Mouse (Mus musculus) CH12.LX (cell line): ENCODE measurements at regions not wholly inside any gene's neighbourhood (a gene's known extent, or its start where the extent isn't known, plus 50 kb on each side); places are given as distances from the start of the nearest gene placed in this dataset.

Experiments
- DNase-seq: peaks from one replicate; pipeline ENCODE4 v3.0.0-alpha.2; 2013; ENCODE audit errors: extremely low read depth
- H3K27ac ChIP-seq: 2 replicates; pipeline ENCODE4 v1.5.1; 2012; ENCODE audit warnings: low read depth, mild to moderate bottlenecking, control low read depth, moderate library complexity; ENCODE audit not compliant: insufficient read depth
- H3K27me3 ChIP-seq: replicated peaks from 2 replicates; pipeline ENCODE3; 2012; ENCODE audit warnings: inconsistent platforms
- H3K36me3 ChIP-seq, 2 experiments: replicated peaks in 1 of 2; 2 replicates each; pipeline versions ENCODE3 to v1.6.1; 2012; ENCODE audit warnings: inconsistent platforms in 1 of 2, low read length in 1 of 2, mild to moderate bottlenecking in 1 of 2, mixed read lengths in 1 of 2, moderate library complexity in 1 of 2; ENCODE audit not compliant: control insufficient read depth in 1 of 2, insufficient read depth in 1 of 2
- H3K4me1 ChIP-seq, 2 experiments: 2 replicates each; pipeline ENCODE4 v1.6.1; 2012; ENCODE audit warnings: inconsistent platforms in 1 of 2, moderate library complexity in 1 of 2; ENCODE audit not compliant: insufficient read depth in 2 of 2, control insufficient read depth in 1 of 2
- H3K4me2 ChIP-seq: 2 replicates; pipeline ENCODE4 v1.6.1; 2012; ENCODE audit warnings: low read depth, mild to moderate bottlenecking, control low read depth; ENCODE audit not compliant: poor library complexity, insufficient read depth, severe bottlenecking
- H3K4me3 ChIP-seq, 3 experiments: fragments of 150-350 bp in 1 of 3; sonication (generic) in 1 of 3; replicated peaks in 1 of 3; 2 replicates each; pipeline versions ENCODE3 to v1.5.1; 2011 to 2012; ENCODE audit warnings: low read depth in 2 of 3, low read length in 2 of 3, mild to moderate bottlenecking in 2 of 3, moderate library complexity in 2 of 3, control low read depth in 1 of 3, improper control_type of control experiment in 1 of 3, inconsistent platforms in 1 of 3, mixed read lengths in 1 of 3; ENCODE audit not compliant: poor library complexity in 1 of 3
- H3K79me2 ChIP-seq: replicated peaks from 2 replicates; pipeline ENCODE4 v1.6.1; 2012; ENCODE audit warnings: mild to moderate bottlenecking, moderate library complexity; ENCODE audit not compliant: control insufficient read depth, poor library complexity, insufficient read depth, severe bottlenecking; ENCODE audit errors: extremely low read depth
- H3K9ac ChIP-seq: 2 replicates; pipeline ENCODE4 v1.6.1; 2012; ENCODE audit warnings: low read depth, mild to moderate bottlenecking, control low read depth, moderate library complexity; ENCODE audit not compliant: insufficient read depth
- H3K9me3 ChIP-seq: replicated peaks from 2 replicates; pipeline ENCODE3; 2012; ENCODE audit warnings: low read length, inconsistent platforms, mixed read lengths
- CTCF ChIP-seq, 2 experiments: IDR thresholded peaks in 1 of 2; conservative IDR thresholded peaks in 1 of 2; 2 replicates each; pipeline ENCODE4 v1.5.1; 2011 to 2012; ENCODE audit warnings: low read depth in 2 of 2, low read length in 2 of 2, improper control_type of control experiment in 1 of 2, inconsistent platforms in 1 of 2, mild to moderate bottlenecking in 1 of 2, moderate library complexity in 1 of 2
- ELF1 ChIP-seq: IDR thresholded peaks from 2 replicates; pipeline ENCODE4 v1.6.1; 2014; ENCODE audit warnings: low read depth, mild to moderate bottlenecking, inconsistent platforms, low read length, improper control_type of control experiment
- KAT2A ChIP-seq: IDR thresholded peaks from 2 replicates; pipeline ENCODE4 v1.6.1; 2012; ENCODE audit warnings: low read length, improper control_type of control experiment, inconsistent platforms; ENCODE audit not compliant: insufficient replicate concordance
- MAFK ChIP-seq: IDR thresholded peaks from 2 replicates; pipeline ENCODE4 v1.6.1; 2011; ENCODE audit warnings: low read length, improper control_type of control experiment; ENCODE audit not compliant: insufficient replicate concordance
- MAZ ChIP-seq: IDR thresholded peaks from 2 replicates; pipeline ENCODE4 v1.6.1; 2012; ENCODE audit warnings: low read depth, mild to moderate bottlenecking, inconsistent platforms, low read length, improper control_type of control experiment, moderate library complexity
- MXI1 ChIP-seq: IDR thresholded peaks from 2 replicates; pipeline ENCODE4 v1.6.1; 2011; ENCODE audit warnings: mild to moderate bottlenecking, low read depth, low read length, improper control_type of control experiment
- MYC ChIP-seq: IDR thresholded peaks from 2 replicates; pipeline ENCODE4 v1.6.1; 2011; ENCODE audit warnings: low read depth, mild to moderate bottlenecking, improper control_type of control experiment, low read length
- NELFE ChIP-seq: IDR thresholded peaks from 2 replicates; pipeline ENCODE4 v1.6.1; 2011; ENCODE audit warnings: low read depth, low read length, improper control_type of control experiment
- NRF1 ChIP-seq: IDR thresholded peaks from 2 replicates; pipeline ENCODE4 v1.6.1; 2014; ENCODE audit warnings: low read depth, mild to moderate bottlenecking, inconsistent platforms, low read length, improper control_type of control experiment, moderate library complexity
- POLR2AphosphoS2 ChIP-seq: IDR thresholded peaks from 2 replicates; pipeline ENCODE4 v1.6.1; 2011; ENCODE audit warnings: low read depth, low read length, improper control_type of control experiment
- SMC3 ChIP-seq: IDR thresholded peaks from 2 replicates; pipeline ENCODE4 v1.6.1; 2011; ENCODE audit warnings: low read depth, low read length, improper control_type of control experiment
- USF2 ChIP-seq: conservative IDR thresholded peaks from 2 replicates; pipeline ENCODE4 v1.6.1; 2011; ENCODE audit warnings: low read depth, low read length, improper control_type of control experiment
- ZMIZ1 ChIP-seq: IDR thresholded peaks from 2 replicates; pipeline ENCODE4 v1.6.1; 2012; ENCODE audit warnings: low read depth, mild to moderate bottlenecking, inconsistent platforms, low read length, improper control_type of control experiment
- dilution Hi-C: fragments of 300-500 bp; cut with MboI; formaldehyde crosslinking; loops from 2 replicates; pipeline ENCODE4 v1.14.3; 2020; ENCODE audit warnings: low sequenced_read_pairs; ENCODE audit not compliant: extremely low pct_unique_long_range_greater_than_20kb, extremely low pct_ligation_motif_present
- in situ Hi-C: fragments of 300-500 bp; cut with MboI; formaldehyde crosslinking; loops from 3 replicates; pipeline ENCODE4 v1.14.3; 2019; ENCODE audit warnings: low sequenced_read_pairs, low pct_ligation_motif_present, low pct_unique_long_range_greater_than_20kb, mixed read lengths

DNA sequence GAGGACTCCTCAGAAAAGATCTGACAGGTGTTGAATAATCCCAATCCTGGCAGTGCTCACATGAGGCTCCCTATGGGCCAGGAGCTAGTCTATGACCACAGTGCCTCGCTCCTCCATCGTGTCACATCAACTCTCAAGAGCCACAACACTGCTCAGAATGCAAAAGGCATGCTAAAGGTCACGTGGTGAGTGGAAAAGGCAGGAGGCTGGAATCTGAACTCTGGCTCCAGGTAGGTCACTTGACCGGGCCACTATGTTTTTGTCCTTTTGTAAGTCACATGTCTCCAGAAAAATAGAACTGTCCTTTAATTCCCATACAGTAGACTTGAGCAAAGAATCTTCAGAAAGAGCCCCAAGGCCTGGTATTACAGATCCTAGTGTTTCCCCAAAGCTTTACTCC, 229.3 kb downstream of the Gm12728 start:
- in situ Hi-C loops = no loop called here
- dilution Hi-C loops = no loop called here
- no peak overlapping the region for H3K9ac ChIP-seq

DNA sequence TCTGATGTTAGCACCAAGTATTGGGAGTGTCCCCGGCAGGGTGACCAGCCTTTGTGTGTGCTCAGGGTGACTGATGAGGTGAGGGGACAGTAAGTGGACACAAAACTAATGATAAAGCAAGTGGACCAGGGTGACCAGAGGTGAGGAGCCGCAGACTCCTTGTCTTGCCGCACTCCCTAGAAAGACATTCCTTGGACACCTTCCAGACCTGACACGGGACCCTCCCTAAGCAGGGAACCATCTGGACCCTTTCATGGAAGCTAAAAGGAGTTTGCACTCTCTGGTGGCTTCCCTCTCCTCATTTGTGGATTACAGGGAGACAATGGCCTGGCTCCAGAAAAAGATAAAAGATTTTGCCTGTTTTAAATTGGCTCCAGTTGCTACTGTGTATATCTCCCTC, 230.7 kb downstream of the Gm12728 start:
- Histone ChIP-seq H3K4me1 (no peaks in the 10 kb centered on the region), H3K27ac (no peak overlapping the region), H3K36me3 (no peaks in the 10 kb centered on the region), H3K9me3 (no peaks in the 10 kb centered on the region), H3K9ac (no peak overlapping the region), H3K4me3 (no peak overlapping the region), H3K79me2 (no peaks in the 10 kb centered on the region), H3K4me2 (no peak overlapping the region), H3K27me3 (peaks cover 27% of the 10 kb centered on the region)
- dilution Hi-C loops = no loop called here
- TF ChIP-seq MYC (no peak), NELFE (no peak)
- DNase-seq = no peak
- in situ Hi-C loops = no loop called here

More for the DNA sequence above, 229.3 kb downstream of the Gm12728 start:
- H3K36me3 ChIP-seq = no peaks in the 10 kb centered on the region
- H3K27me3 ChIP-seq = peaks cover 29% of the 10 kb centered on the region
- no peaks in the 10 kb centered on the region for H3K9me3 ChIP-seq
- no peak overlapping the region for H3K4me2 ChIP-seq
- no peak for DNase-seq
- no peak overlapping the region for H3K4me3 ChIP-seq
- TF ChIP-seq ELF1 (no peak), ZMIZ1 (no peak), USF2 (no peak)
- H3K27ac ChIP-seq = no peak overlapping the region
- H3K4me1 ChIP-seq = no peaks in the 10 kb centered on the region
- no peaks in the 10 kb centered on the region for H3K79me2 ChIP-seq

DNA sequence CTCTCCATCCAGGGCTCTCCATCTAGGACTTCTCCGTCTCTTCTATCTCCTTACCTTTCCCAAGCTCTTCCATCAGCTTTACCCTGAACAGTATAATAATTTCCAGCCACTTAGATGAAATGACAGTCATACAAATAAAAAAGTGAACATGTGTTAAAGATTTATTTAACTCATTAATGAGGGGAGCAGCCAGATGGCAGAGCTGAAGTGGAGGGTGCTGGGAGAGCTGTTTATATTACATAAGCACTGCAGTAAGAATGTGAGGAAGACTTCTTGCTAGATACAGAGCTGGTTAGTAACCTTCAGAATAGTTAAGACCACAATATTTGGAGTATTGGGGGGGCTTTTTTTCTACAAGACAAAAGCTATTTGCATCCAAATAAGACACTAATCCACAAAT, 234.9 kb downstream of the Gm12728 start:
- no peak overlapping the region for H3K27ac ChIP-seq
- dilution Hi-C loops = no loop called here

DNA sequence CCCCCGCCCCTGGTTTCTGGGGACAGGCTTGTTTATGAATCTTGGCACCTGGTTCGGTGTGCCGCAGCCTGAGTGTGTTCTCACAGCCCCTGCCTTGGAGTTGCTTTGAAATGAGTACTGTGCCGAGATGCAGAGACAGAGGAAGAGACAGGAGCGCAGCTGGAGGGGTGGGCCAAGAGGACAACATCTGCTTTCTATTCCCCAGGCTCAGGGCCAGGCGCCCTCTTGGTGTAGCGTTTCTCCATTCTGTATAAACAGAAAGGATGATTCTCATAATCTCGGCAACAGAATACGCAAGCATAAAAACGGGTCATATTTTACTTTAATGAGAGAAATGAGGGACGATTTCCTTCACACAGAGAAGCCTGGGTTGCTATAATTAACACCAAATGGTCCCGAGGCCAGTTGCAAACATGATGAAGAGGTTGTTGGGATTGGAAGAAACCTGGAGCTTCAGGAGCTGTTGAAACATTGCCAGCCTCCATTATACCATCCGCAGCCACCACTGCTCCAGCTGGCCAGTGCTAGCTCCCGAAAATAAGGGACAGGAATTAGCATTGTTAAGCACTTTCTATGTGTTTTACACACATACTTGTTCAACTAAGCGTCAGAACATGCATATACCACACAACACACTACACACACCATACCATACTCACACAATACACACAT, 236.4 kb downstream of the Gm12728 start:
- Histone ChIP-seq H3K79me2 (no peaks in the 10 kb centered on the region), H3K27me3 (peaks cover 12% of the 10 kb centered on the region), H3K4me2 (no peak overlapping the region), H3K27ac (no peak overlapping the region), H3K9ac (no peak overlapping the region), H3K36me3 (no peaks in the 10 kb centered on the region), H3K4me1 (no peaks in the 10 kb centered on the region), H3K9me3 (no peaks in the 10 kb centered on the region), H3K4me3 (no peak overlapping the region)
- dilution Hi-C loops (no loop called here), in situ Hi-C loops (no loop called here)
- TF ChIP-seq ELF1 (no peak), MAZ (no peak), NRF1 (no peak), POLR2AphosphoS2 (no peak), MAFK (no peak), MXI1 (no peak)
- DNase-seq = no peak

More for the DNA sequence above, 234.9 kb downstream of the Gm12728 start:
- H3K9ac ChIP-seq = no peak overlapping the region
- H3K9me3 ChIP-seq = no peaks in the 10 kb centered on the region
- TF ChIP-seq KAT2A (no peak), SMC3 (no peak), CTCF (conservative IDR thresholded peaks at IDR 0.05 in 1 of 2, IDR thresholded peaks at IDR 0.05 in 1 of 2; ENCODE audit: low read depth in 2 of 2, low read length in 2 of 2) (no peak)
- no peaks in the 10 kb centered on the region for H3K4me1 ChIP-seq
- in situ Hi-C loops = no loop called here
- H3K36me3 ChIP-seq = no peaks in the 10 kb centered on the region
- no peak overlapping the region for H3K4me2 ChIP-seq
- no peak for DNase-seq
- H3K79me2 ChIP-seq = no peaks in the 10 kb centered on the region
- peaks cover 10% of the 10 kb centered on the region for H3K27me3 ChIP-seq
- H3K4me3 ChIP-seq = no peak overlapping the region
